Mouse (Mus musculus) cortical plate, adult 2 months (tissue): ENCODE measurements around the gene Cdsn.

Experiments used
- CTCF ChIP-seq: fragments of 200-500 bp; IDR thresholded peaks from 2 replicates; pipeline ENCODE4 v1.5.1; 2011; ENCODE audit warnings: mild to moderate bottlenecking, control low read depth, low read length; ENCODE audit not compliant: insufficient read depth; ENCODE audit errors: extremely low read depth
- POLR2A ChIP-seq: fragments of 200-500 bp; IDR thresholded peaks from 2 replicates; pipeline ENCODE4 v1.6.1; 2011; ENCODE audit warnings: mild to moderate bottlenecking, low read length, control low read depth; ENCODE audit not compliant: insufficient read depth; ENCODE audit errors: extremely low read depth

- TF ChIP-seq CTCF (no peak), POLR2A (no peak)
These were observed 44.2 kb upstream of the Cdsn start for GRCm38 (mm10) chr17:35507556-35508260.
